In the genomic region with DNA sequence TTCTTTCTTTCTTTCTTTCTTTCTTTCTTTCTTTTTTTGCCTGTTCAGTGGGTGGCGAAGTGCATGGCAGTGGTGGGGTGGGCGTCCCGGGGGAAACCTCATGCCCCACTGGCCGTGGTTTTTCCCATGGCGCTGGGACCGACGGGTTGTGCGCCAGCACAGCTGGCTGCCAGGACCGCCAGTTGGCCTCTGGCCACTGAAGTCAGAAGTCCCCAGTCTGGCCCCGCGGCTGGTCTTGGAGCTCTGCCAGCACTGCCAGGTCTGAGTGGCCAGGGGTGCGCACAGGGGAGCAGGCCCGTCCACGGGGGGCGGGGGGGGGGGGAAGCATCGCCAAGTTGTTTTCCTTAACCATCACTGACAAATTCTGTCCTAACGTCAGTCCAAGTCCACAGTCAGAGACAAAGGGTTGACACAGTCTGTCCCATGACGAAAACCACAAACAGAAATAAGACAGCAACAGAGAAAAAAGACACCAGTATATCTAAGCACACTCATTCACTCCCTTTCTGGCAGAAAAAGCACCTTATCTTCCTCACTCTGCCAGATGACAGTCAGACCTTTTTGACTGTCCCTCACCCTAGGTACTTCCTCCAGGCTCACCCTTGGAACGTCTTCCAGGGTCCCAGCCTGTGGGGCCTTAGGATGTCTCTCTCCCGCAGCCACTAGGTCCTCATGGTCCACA, we compare ENCODE assay signal across 7 mouse cellular contexts.
DNase-seq lines count a peak whose midpoint lies in the region; ATAC-seq and TF ChIP-seq lines count a peak whose summit lies in the region.

No protein-coding gene starts in this region.

- no peak for TF ChIP-seq EP300 in CH12.LX (IDR thresholded peaks at IDR 0.05; ENCODE audit: low read length)

- H3K4me2 ChIP-seq in CH12.LX (ENCODE audit: insufficient read depth, low read depth, poor library complexity, severe bottlenecking) = peak overlapping the region; percentile 47; the same call in 1 of the 2 replicates
- peak overlapping the region; percentile 38 for H3K4me2 ChIP-seq in forebrain, embryonic 12.5 days
- H3K4me2 ChIP-seq in limb, embryonic 11.5 days (ENCODE audit: low read depth, severe bottlenecking) = no peak overlapping the region; the same call in 1 of the 2 replicates

- no peaks in the 10 kb centered on the region for H3K4me1 ChIP-seq in CH12.LX (ENCODE audit: control insufficient read depth in 1 of 2, insufficient read depth in 2 of 2)
- peaks cover 3% of the 10 kb centered on the region; the same call in 1 of the 2 replicates for H3K4me1 ChIP-seq in forebrain, embryonic 12.5 days
- H3K4me1 ChIP-seq in limb, embryonic 11.5 days (ENCODE audit: control insufficient read depth, insufficient read depth, low read length) = no peaks in the 10 kb centered on the region

- H3K36me3 ChIP-seq in CH12.LX (replicated peaks in 1 of 2; ENCODE audit: control insufficient read depth in 1 of 2, insufficient read depth in 1 of 2, low read length in 1 of 2) = no peaks in the 10 kb centered on the region
- H3K36me3 ChIP-seq in forebrain, embryonic 12.5 days (replicated peaks) = no peaks in the 10 kb centered on the region
- no peaks in the 10 kb centered on the region for H3K36me3 ChIP-seq in limb, embryonic 11.5 days (ENCODE audit: control insufficient read depth, insufficient read depth, low read length)

- no peaks in the 10 kb centered on the region for H3K79me2 ChIP-seq in CH12.LX (replicated peaks; ENCODE audit: control insufficient read depth, extremely low read depth, insufficient read depth, poor library complexity, severe bottlenecking)

- H3K9ac ChIP-seq in CH12.LX (ENCODE audit: insufficient read depth, low read depth) = peak overlapping the region; percentile 7
- H3K9ac ChIP-seq in forebrain, embryonic 12.5 days = no peak overlapping the region
- no peak overlapping the region for H3K9ac ChIP-seq in limb, embryonic 11.5 days (ENCODE audit: low read length)

- no peak for DNase-seq in CH12.LX (ENCODE audit: extremely low read depth)
- DNase-seq in adrenal gland, adult 18-20 months (ENCODE audit: low spot score in 2 of 2) = peak; percentile 42 to 60
- peak; percentile 58 to 66 for DNase-seq in heart, postnatal 36 days
- peak; percentile 29 for DNase-seq in limb, embryonic 11.5 days (ENCODE audit: low spot score)
- DNase-seq in mesoderm, embryonic 11.5 days (ENCODE audit: low read depth, low spot score) = peak; percentile 6
- peak; percentile 26 for DNase-seq in testis, postnatal 14 days (ENCODE audit: low spot score)

- intact Hi-C loops in heart, postnatal 36 days (cut with DNase I) = no loop called here

- TF ChIP-seq POLR2A in CH12.LX (IDR thresholded peaks at IDR 0.05; ENCODE audit: low read depth, low read length) = no peak

- peak overlapping the region in 2 of 3 experiments; percentile 12 to 55 for H3K4me3 ChIP-seq in CH12.LX (replicated peaks in 1 of 3; ENCODE audit: low read depth in 2 of 3, low read length in 2 of 3, poor library complexity in 1 of 3)
- peak overlapping the region; percentile 7; the same call in 1 of the 2 replicates for H3K4me3 ChIP-seq in forebrain, embryonic 12.5 days (replicated peaks)
- no peak overlapping the region for H3K4me3 ChIP-seq in limb, embryonic 11.5 days (ENCODE audit: low read depth, low read length)

- H3K9me3 ChIP-seq in CH12.LX (replicated peaks; ENCODE audit: low read length) = no peaks in the 10 kb centered on the region
- no peaks in the 10 kb centered on the region for H3K9me3 ChIP-seq in forebrain, embryonic 12.5 days
- H3K9me3 ChIP-seq in limb, embryonic 11.5 days (ENCODE audit: control insufficient read depth, low read length) = no peaks in the 10 kb centered on the region

- H3K27me3 ChIP-seq in CH12.LX (replicated peaks) = no peaks in the 10 kb centered on the region
- H3K27me3 ChIP-seq in forebrain, embryonic 12.5 days = no peaks in the 10 kb centered on the region
- no peaks in the 10 kb centered on the region for H3K27me3 ChIP-seq in limb, embryonic 11.5 days (ENCODE audit: control insufficient read depth, insufficient read depth, low read length)

- TF ChIP-seq CTCF in CH12.LX (conservative IDR thresholded peaks at IDR 0.05 in 1 of 2, IDR thresholded peaks at IDR 0.05 in 1 of 2; ENCODE audit: low read depth in 2 of 2, low read length in 2 of 2) = no peak

- in situ Hi-C loops in CH12.LX (cut with MboI; ENCODE audit: low pct_ligation_motif_present, low pct_unique_long_range_greater_than_20kb, low sequenced_read_pairs) = no loop called here

- 81% methylated on average over 20 of the region's 20 CpGs for WGBS in forebrain, embryonic 12.5 days
- 84% methylated on average over 19 of the region's 20 CpGs for WGBS in limb, embryonic 11.5 days

- ATAC-seq in forebrain, embryonic 12.5 days (ENCODE audit: low FRiP score) = peak; percentile 63; the same call in 1 of the 2 replicates
- no peak for ATAC-seq in limb, embryonic 11.5 days (ENCODE audit: insufficient number of reproducible peaks, low FRiP score, low TSS enrichment, low read depth)

- dilution Hi-C loops in CH12.LX (cut with MboI; ENCODE audit: extremely low pct_ligation_motif_present, extremely low pct_unique_long_range_greater_than_20kb, low sequenced_read_pairs) = no loop called here

- TF ChIP-seq RAD21 in CH12.LX (IDR thresholded peaks at IDR 0.05; ENCODE audit: low read depth, low read length) = no peak

- no peak overlapping the region for H3K27ac ChIP-seq in CH12.LX (ENCODE audit: insufficient read depth, low read depth)
- no peak overlapping the region for H3K27ac ChIP-seq in forebrain, embryonic 12.5 days
- no peak overlapping the region for H3K27ac ChIP-seq in limb, embryonic 11.5 days (replicated peaks; ENCODE audit: low read depth, low read length)

TF ChIP-seq in CH12.LX, 34 proteins besides CTCF, POLR2A, EP300 and RAD21:
- TF ChIP-seq NELFE (IDR thresholded peaks at IDR 0.05; ENCODE audit: low read depth, low read length) (no peak), TCF12 (IDR thresholded peaks at IDR 0.05; ENCODE audit: low read depth, low read length) (0 out of 2 replicates have a peak, but pooled peaks have one; percentile 27)
